Mouse (Mus musculus) macrophage (primary cell): ENCODE measurements around the gene Ppp1ca. TPM values are rescaled to one million over a fixed set of nuclear protein-coding genes. Genes with fewer than 3 reads are reported as not detected.

ENCODE experiments used
- H3K27ac ChIP-seq: fragments of 350-480 bp; formaldehyde crosslinking; 2 replicates; pipeline ENCODE4 v1.9.0; 2021
- H3K36me3 ChIP-seq: fragments of 350-480 bp; formaldehyde crosslinking; 2 replicates; pipeline ENCODE4 v1.9.0; 2021; ENCODE audit errors: inconsistent target
- H3K4me3 ChIP-seq: fragments of 350-480 bp; formaldehyde crosslinking; 2 replicates; pipeline ENCODE4 v1.9.0; 2021; ENCODE audit errors: inconsistent target
- H3K79me2 ChIP-seq: fragments of 350-480 bp; formaldehyde crosslinking; 2 replicates; pipeline ENCODE4 v1.9.0; 2021; ENCODE audit errors: inconsistent target
- WGBS: methylation state at CpG from one replicate; pipeline ENCODE4 v1.1.7; 2026; ENCODE audit warnings: inconsistent platforms; ENCODE audit not compliant: missing documents; 5-methylcytosine and 5-hydroxymethylcytosine counted together
- polyA plus RNA-seq: library from polyadenylated mRNA; stranded (reverse); fragments of 250-400 nt; gene quantifications from 3 replicates; pipeline ENCODE4 v1.2.4, GENCODE M21; 2018; ENCODE audit warnings: inconsistent platforms

Gene Ppp1ca
- polyA plus RNA-seq, 1 experiment from 2014 or later: 413 TPM

DNA sequence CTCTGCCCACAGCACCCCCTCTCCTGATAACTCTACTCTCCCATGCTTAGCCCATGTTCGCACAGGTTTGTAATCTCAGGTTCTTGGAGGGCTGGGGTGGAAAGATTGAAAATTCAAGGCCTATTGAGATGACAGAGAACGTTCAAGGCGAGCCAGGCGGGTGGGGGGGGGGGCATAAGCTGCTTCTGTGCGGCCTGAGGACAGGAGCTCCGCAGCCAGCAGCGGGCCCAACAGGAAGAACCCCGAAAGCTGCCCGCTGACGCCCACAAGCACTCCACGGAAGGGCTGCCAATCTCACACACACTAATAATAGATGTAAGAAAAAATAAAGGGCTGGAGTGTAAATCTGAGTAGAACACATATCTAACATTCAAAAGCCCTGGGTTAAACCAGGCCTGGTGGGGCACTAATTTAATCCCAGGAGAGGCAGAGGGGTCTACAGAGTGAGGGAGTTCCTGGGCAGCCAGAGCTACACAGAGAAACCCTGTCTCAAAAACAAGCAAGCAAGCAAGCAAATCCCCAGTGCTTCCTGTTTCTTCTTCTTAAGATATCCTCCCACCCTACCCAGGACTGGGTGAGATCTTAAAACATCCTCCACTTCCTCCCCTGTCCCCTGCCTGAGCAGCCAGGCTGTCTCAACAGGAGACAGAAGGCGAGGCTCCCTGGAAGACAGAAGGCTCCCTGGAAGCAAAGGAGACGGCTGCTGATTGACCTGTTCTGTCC is 11.9 kb downstream of the Ppp1ca start:
- Histone ChIP-seq H3K36me3 (no peaks in the 10 kb centered on the region), H3K27ac (peak overlapping the region; percentile 56), H3K4me3 (no peak overlapping the region), H3K79me2 (peaks cover 22% of the 10 kb centered on the region)
- WGBS: 15% methylated on average over 8 of the region's 13 CpGs

DNA sequence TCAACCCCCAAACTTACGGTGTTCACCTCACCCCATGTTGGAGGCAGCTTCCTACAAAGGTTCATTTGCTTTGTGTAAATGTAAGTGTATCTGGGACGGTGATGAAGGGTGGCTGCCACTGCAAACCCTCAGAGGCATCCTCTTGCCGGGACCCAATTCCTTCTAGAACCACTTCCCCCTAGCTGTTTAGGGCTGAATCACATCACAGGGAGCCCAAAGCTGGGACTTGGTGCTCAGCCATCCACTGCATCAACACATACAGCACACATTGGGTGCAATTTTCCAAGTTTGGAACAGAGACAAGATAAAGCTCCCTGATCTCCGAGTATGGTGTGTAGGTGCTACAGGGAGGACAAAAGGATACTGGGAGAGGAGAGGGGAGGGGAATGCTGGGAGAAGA is 13.0 kb downstream of the Ppp1ca start:
- H3K27ac ChIP-seq: no peak overlapping the region

DNA sequence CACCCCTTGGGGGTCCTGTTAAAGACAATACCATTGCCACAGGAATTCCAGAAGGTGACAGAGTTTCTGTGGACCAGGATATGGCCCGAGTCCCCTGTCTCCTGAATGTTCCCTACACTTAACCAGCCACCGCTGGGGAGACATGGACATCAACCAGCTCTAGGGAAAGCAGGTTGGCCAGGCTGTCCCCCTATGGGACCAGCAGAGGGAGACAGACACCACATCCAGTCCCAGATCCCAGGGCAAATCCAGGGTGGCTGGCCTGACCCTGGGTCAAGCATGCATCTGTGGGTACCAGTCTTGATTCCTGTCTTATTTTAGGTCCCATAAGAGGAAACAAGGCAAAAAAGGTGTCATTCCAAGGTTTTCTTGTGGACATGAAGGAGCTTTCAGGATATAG is 15.1 kb downstream of the Ppp1ca start:
- Histone ChIP-seq H3K4me3 (no peak overlapping the region), H3K27ac (no peak overlapping the region), H3K79me2 (no peaks in the 10 kb centered on the region; the same call in 1 of the 2 replicates), H3K36me3 (no peaks in the 10 kb centered on the region)
- WGBS: 0% methylated on average over 2 of the region's 2 CpGs

More for the DNA sequence above, 13.0 kb downstream of the Ppp1ca start:
- Histone ChIP-seq H3K4me3 (no peak overlapping the region), H3K79me2 (peaks cover 15% of the 10 kb centered on the region), H3K36me3 (no peaks in the 10 kb centered on the region)
- WGBS: 63% methylated on average over 3 of the region's 4 CpGs

DNA sequence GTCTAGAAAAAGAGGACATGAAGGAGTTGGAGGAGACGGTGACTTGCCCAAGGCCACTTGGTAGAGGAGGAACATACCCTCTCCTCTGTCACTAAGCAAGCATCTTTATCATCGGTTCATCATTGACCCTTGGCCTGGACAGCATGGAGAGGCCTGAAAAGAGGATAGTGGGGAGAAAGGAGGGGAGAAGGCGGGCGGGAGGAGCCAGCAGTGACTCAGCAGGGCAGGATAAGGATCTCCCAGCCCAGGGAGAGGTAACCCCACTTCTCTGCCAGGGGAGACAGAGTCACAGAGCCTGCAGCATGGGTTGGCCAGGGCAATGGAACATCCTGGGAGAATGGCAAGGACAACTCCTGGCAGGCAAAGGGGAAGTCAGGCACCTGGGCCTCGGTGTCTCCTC is 16.7 kb downstream of the Ppp1ca start:
- H3K36me3 ChIP-seq: no peaks in the 10 kb centered on the region
- no peak overlapping the region for H3K27ac ChIP-seq
- H3K4me3 ChIP-seq: no peak overlapping the region
- H3K79me2 ChIP-seq: no peaks in the 10 kb centered on the region
- WGBS: 69% methylated on average over 4 of the region's 5 CpGs

DNA sequence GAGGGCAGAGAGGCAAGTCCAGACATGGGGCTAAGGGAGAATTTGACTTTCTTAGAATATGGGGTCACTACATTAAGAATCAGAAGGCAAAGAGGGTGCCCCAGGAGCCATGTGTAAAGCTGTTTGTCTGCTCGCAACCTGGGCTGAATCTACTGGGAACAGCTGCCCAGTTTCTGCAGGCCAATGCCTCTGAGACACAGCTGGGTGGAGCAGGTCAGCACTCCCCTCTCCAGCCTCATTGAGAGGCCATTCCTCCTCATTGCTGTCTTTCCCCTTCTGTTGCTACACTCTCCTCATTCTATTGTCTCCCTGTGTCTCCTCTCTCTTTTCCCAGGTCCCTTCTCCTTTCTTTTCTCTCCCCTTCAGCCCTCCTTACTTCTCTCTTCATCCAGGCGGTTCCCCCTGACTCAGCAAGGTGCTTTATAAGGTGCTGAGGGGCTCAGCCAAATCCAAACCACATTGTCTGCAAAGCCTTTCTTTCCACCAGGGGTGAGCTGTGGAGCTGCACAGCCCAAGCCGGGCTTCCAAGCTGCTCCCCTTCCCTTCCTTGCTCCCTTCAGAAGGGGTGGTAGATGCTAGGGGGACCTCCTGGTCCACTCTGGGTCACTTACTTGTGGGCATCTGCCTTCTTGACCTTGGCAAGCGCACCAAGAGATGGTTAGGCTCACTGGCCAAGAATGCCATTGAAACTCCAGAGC is 20.2 kb downstream of the Ppp1ca start:
- WGBS: 93% methylated on average over 4 of the region's 4 CpGs

DNA sequence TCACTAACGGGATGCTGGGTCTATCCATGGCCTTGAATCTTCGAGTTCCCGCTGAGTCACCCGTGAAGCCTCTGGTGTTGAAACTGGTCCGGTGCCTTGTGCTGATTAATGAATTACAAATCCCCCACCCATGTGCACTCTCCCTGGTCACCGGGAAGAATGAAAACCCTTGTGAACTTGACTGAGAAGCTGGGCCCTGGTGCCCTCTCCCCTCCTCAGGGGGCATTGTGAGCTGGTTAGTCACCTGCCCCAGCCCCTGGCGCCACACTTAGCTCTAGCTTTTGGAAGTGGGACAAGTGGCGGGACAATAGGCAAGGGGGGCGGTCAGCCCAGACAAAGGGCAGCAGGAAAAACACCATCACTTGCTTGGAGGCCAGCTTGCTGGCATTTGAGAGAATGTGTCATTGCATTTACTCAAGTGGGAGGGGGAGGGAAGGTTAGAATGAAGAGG is 21.7 kb downstream of the Ppp1ca start:
- H3K27ac ChIP-seq: no peak overlapping the region
- no peak overlapping the region for H3K4me3 ChIP-seq
- H3K79me2 ChIP-seq: no peaks in the 10 kb centered on the region
- H3K36me3 ChIP-seq: no peaks in the 10 kb centered on the region
- WGBS: 8% methylated on average over 9 of the region's 9 CpGs

More for the DNA sequence above, 20.2 kb downstream of the Ppp1ca start:
- Histone ChIP-seq H3K27ac (no peak overlapping the region), H3K79me2 (no peaks in the 10 kb centered on the region), H3K36me3 (no peaks in the 10 kb centered on the region), H3K4me3 (no peak overlapping the region)

DNA sequence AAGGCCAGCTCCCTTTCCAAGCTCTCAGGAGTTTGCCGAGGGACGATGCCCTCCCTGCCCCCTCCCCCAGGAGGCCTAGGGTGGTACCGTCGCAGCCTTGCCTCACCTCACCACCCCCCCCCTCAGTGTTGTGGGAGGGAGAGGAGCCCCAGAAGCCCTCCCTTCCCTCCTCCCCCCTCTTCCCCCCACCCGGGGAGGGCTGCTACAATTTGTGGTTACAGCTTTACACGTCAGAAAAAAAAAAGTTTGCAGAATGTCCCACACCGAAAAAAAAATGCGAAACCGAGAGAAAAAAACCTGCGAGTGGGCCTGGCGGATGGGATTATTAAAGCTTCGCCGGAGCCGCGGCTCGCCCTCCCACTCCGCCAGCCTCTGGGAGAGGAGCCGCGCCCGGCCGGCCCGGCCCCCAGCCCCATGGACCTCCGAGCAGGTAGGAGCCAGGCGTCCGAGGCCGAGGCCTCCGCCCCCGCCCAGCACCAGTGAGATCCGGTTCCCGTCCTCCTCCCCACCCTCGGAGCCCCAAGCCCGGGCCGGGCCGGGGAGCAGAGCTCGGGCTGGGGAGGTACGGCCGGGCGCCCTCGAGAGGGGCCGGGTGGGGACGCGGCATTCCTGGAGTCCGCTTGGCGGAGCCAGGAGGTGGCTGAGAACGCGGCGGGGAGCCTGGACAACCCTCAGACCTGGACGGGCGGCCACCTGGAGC is 22.4 kb downstream of the Ppp1ca start, which contains the start of the genes Clcf1 and AC109138.7:
Clcf1 (plus strand) TSS at position 168 of the 700 bp plus-strand sequence.
AC109138.7 (plus strand) TSS at position 287 of the 700 bp plus-strand sequence.
- H3K79me2 ChIP-seq: no peaks in the 10 kb centered on the region
- H3K27ac ChIP-seq: no peak within 1 kb of the TSS
- 2% methylated on average over 33 of the region's 49 CpGs for WGBS
- no peak within 1 kb of the TSS for H3K4me3 ChIP-seq
- no peaks in the 10 kb centered on the region for H3K36me3 ChIP-seq

DNA sequence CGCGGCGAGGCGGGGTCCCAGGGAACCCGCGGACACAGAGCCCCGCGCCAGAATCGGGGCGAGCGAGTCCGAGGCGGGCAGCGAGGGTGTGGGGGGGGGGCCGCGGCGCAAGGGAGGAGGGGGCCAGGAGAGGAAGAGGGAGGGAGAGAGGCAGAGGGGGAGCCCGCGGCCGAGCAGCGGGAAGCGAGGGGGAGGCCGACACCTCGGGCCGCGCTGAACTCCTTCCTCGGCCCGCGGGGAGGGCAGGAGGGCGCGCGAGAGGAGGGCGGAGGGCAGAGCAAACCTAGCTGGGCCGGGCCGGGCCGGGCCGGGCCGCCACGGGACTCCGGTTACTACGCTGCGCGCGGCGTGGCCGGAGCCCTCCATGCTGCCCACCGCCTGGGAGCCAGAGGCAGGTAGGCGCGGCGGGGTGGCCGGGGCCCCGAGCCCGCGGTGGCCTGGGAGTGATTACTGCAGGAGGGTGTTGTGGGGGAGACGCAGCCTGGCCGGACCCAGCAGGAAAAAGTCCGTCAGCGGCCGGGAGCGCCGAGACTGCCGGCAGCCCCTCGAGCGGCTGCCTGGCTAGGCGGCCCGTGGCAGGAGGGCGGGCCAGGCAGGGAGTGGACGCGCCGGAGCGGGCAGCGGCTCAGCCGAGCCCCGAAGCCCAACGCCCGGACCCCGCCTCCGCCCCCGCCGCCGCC is 23.0 kb downstream of the Ppp1ca start:
- no peak overlapping the region for H3K4me3 ChIP-seq
- whole genome bisulfite sequencing: 0% methylated on average over 30 of the region's 81 CpGs
- no peaks in the 10 kb centered on the region for H3K36me3 ChIP-seq
- H3K27ac ChIP-seq: no peak overlapping the region
- H3K79me2 ChIP-seq: no peaks in the 10 kb centered on the region

DNA sequence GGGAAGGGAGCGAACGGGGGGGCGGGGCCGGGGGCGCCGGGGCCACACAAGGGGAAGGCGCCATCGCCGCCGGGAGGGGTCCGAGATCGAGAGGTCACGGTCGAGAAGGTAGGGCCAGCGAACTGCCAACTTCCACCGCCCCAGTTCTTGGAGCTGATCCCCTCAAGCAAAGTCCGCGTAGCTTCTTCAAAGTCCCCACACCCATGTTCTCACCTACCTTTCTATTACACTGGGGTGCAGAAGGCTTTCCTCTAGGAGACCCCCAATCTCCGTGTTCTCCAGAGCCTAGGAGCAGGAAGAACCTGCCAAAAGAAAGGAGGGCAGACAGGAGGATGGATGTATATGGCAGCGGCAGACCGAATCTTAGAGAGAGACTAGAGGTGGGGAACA is 23.6 kb downstream of the Ppp1ca start:
- Histone ChIP-seq H3K4me3 (no peak overlapping the region), H3K27ac (no peak overlapping the region), H3K36me3 (no peaks in the 10 kb centered on the region), H3K79me2 (no peaks in the 10 kb centered on the region)
- WGBS: 6% methylated on average over 17 of the region's 21 CpGs

DNA sequence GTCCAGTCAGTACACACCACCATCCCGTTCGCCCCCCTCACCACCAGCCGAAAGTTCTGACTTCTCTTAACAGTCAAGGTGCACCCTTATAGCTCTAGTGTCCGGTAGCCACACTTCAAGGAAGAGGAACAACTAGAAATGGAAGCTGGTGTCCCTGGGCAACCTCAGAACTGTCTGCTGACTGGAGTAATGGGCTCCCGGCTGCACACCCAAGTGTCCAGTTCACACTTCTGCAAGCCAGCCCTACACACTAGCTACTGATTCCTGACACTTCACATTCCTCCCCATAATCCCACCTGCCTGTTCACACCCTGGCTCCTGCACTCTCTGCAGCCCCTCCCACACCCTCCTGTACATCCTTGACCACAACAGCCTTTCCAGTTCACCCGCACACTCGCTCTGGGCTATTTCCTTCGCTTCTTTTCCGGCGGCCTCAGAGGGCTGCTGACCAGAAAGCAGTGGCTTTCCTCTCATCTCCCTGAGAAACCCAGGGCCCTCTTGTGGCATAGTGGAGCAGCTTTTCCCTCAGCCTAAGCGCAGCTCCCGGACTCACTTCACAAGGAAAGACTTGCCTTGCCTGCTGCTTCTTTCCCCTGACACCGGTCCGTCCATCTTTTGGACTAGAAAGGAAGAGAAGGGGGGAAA is 24.3 kb downstream of the Ppp1ca start:
- WGBS: 32% methylated on average over 14 of the region's 14 CpGs
- H3K4me3 ChIP-seq: no peak overlapping the region

DNA sequence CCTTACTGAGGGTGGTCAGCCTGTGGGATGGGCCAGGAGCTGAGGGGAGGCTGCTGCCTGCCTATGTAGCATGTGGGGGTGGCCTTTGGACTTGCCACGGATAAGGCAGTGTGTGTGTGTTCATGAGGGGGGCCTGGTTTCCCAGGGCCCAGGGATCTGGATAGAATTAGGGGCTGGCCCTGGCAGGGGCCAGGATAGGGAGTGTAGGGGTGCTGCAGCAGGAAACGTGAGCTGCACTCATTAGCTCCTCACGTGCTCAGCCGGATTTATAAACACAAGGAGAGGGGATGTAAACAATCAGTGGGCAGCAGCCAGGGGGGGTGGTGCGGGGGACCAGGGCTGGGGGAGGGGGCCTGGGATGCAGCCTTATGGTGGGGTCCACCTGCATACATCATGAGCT is 25.3 kb downstream of the Ppp1ca start:
- Histone ChIP-seq H3K36me3 (no peaks in the 10 kb centered on the region), H3K79me2 (no peaks in the 10 kb centered on the region), H3K4me3 (no peak overlapping the region), H3K27ac (no peak overlapping the region)
- WGBS: 68% methylated on average over 5 of the region's 5 CpGs

More for the DNA sequence above, 24.3 kb downstream of the Ppp1ca start:
- Histone ChIP-seq H3K27ac (no peak overlapping the region), H3K36me3 (no peaks in the 10 kb centered on the region), H3K79me2 (no peaks in the 10 kb centered on the region)

DNA sequence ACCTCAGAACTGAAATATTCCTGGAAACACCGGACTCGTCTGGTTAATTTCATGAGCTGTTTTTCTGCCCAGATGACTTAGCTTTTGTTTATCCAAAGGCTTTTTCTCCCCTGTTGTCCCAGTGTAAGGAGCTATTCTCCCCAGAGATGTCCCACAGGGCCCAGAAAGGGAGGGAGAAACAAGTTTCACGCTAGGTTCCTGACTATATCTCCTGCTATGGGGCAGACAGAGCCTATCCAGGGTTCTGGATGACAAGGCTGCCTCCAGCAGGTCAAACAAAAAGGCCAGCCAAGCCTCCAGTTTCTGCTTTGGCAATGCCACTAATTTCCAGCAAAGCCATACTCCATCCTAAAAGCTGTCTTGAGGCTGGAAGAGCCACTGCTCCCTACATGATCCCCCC is 26.0 kb downstream of the Ppp1ca start:
- Histone ChIP-seq H3K27ac (no peak overlapping the region), H3K4me3 (no peak overlapping the region), H3K79me2 (no peaks in the 10 kb centered on the region), H3K36me3 (no peaks in the 10 kb centered on the region)
- WGBS: 93% methylated on average over 3 of the region's 3 CpGs

DNA sequence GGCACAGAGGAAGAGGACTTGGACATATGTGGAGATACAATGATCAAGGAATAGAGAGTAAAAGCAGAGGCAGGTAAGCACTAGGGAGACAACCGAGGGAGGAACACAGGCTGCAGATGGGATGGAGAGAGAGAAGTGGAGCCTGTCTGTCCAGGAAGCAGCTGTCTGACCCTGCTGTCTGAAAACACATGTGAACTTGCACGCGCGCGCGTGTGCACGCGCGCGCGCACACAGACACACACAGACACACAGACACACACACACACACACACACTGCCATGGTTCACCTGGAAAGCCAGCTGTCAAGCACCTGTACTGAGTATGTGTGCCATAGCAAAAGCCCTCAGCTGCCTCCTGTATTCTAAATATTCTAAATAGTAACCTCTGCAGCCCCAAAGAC is 26.4 kb downstream of the Ppp1ca start:
- no peak overlapping the region for H3K4me3 ChIP-seq
- no peaks in the 10 kb centered on the region for H3K36me3 ChIP-seq
- no peaks in the 10 kb centered on the region for H3K79me2 ChIP-seq
- 60% methylated on average over 11 of the region's 11 CpGs for WGBS
- H3K27ac ChIP-seq: no peak overlapping the region

DNA sequence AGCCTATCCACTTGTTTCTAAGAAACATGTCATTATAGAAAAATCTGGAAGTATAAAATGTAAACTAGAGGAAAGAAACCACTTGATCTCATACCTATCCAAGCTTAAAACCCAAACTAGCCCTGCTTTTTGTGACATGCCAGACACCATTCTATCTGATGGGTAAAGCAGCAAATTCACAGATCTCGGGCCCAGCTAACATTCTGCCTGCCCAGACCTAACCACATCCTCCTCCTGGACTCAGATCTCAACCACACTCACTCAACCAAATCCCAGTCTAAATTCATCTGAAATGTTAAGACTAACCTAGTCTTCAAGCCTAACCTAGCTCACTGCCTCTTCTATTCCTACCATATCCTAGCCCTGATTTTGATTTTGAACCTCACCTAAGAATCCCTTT is 26.9 kb downstream of the Ppp1ca start:
- 71% methylated on average over 1 of the region's 1 CpGs for WGBS
- Histone ChIP-seq H3K79me2 (no peaks in the 10 kb centered on the region), H3K4me3 (no peak overlapping the region), H3K36me3 (no peaks in the 10 kb centered on the region), H3K27ac (no peak overlapping the region)
